Mouse (Mus musculus): ENCODE data around the gene Gnpnat1. TPM values are rescaled to one million over a fixed set of nuclear protein-coding genes. Genes with fewer than 3 reads are reported as not detected.
"Not testable (repeated sequence)": the region's sequence is repeated elsewhere in the genome, so short reads cannot be mapped to it uniquely, and the experiment has no call there.

Gnpnat1 gene
- 34.1 and 35.0 TPM in 2 replicates for polyA plus RNA-seq (2016; fragmentation: Nextera tagmentation; extraction: Ambion mirVana)

DNA sequence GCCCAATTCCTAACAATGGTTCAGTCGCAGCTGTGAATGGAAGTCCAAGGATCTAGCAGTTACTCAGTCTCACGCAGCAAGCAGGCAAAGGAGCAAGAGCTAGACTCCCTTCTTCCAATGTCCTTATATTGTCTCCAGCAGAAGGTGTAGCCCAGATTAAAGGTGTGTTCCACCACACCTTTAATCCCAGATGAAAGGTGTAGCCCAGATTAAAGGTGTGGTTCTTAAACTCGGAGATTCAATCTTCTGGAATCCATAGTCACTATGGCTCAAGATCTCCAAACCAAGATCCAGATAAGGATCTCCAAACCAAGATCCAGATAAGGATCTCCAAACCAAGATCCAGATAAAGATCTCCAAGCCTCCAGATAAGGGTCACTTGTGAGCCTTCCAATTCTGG lies at the start of gene Gnpnat1:
TSS of gene Gnpnat1 (minus strand) at position 101 of the 400 bp plus-strand sequence.
- H3K4me1 ChIP-seq; H3K9me3 ChIP-seq; H3K4me3 ChIP-seq; H3K36me3 ChIP-seq; H3K9ac ChIP-seq (replicated peaks); H3K27me3 ChIP-seq; ATAC-seq (ENCODE audit: low FRiP score, low read depth); H3K4me2 ChIP-seq (replicated peaks); H3K27ac ChIP-seq (replicated peaks): not testable (repeated sequence)
- 90% methylated on average over 2 of the region's 3 CpGs for WGBS

DNA sequence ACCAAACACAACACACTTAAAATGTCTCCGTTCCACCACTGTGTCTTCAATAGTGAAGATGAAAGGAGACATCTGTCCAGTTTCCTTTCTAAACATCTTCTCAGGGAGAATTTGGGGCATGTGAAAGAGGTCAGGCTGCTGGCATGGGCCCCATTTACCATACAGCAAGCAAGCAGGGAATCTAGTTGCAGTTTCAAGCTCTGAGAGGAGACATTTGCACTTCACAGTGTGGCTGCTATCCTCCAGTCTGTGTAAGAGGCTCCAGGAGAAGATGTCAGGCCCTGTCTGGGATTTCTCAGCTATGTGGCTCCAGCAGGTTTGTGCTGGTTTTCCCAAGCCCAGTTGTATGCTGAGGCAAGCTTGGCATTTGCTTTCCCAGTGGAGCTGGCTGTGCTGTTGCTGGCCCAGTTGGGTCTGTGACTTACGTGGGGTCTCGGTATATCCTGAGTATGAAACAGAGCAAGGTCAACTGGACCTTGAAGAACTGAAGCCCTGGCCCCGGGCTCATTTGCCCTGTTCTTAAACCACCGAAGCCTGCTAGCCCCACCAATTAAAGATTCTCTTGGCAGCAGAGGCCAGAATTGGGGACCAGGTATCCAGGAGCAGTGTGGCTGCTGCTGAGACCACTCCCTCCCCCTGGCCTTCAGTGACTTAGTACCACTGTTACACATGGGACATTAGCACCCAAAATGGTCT lies 49.0 kb upstream of the Gnpnat1 start:
- H3K27me3 ChIP-seq, result no peaks in the 10 kb centered on the region
- H3K4me3 ChIP-seq, result no peak overlapping the region
- no peak overlapping the region for H3K27ac ChIP-seq (replicated peaks)
- H3K4me1 ChIP-seq, result peaks cover 30% of the 10 kb centered on the region
- no peak for ATAC-seq (ENCODE audit: low FRiP score, low read depth)
- no peak overlapping the region for H3K9ac ChIP-seq (replicated peaks)
- no peaks in the 10 kb centered on the region for H3K9me3 ChIP-seq
- H3K4me2 ChIP-seq (replicated peaks), result no peak overlapping the region
- H3K36me3 ChIP-seq, result peaks cover 4% of the 10 kb centered on the region; the same call in 1 of the 2 replicates
- WGBS, result 70% methylated on average over 5 of the region's 5 CpGs

DNA sequence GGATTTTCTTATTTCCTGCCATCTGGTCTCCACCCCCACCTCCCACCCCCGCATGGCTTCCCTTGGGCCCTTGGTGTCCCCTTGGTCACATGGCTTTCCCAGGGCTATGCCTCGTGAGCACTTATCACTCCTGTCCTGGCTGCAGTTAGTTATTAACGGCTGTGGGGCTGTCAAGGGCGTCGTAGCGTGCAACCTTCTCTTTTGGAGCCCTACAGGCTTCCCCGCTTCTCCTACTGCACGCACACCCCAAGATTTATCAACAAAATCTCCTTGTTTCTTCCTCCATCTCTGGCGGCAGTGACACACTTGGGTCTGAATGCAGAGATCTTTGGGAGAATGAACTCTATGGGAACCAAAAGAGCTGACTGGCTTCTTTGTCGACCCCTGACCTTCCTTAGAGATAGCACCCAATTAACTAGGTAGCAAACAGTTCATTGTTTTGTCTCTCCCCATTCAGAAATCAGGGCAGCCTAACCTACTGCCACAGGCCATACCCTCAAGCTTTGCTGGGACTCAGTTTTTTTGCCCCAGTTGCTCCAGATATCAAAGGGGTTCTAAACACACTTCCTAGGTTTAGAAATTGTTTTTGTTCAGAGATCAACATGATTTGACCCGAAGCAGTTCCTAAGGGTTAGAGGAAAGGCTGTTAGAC lies 48.3 kb upstream of the Gnpnat1 start:
- no peak for ATAC-seq (ENCODE audit: low FRiP score, low read depth)
- 47% methylated on average over 11 of the region's 11 CpGs for WGBS
- Histone ChIP-seq H3K4me2 (replicated peaks) (no peak overlapping the region), H3K4me3 (no peak overlapping the region), H3K27me3 (no peaks in the 10 kb centered on the region), H3K36me3 (no peaks in the 10 kb centered on the region), H3K4me1 (peaks cover 30% of the 10 kb centered on the region), H3K9ac (replicated peaks) (no peak overlapping the region), H3K27ac (replicated peaks) (no peak overlapping the region), H3K9me3 (no peaks in the 10 kb centered on the region)

DNA sequence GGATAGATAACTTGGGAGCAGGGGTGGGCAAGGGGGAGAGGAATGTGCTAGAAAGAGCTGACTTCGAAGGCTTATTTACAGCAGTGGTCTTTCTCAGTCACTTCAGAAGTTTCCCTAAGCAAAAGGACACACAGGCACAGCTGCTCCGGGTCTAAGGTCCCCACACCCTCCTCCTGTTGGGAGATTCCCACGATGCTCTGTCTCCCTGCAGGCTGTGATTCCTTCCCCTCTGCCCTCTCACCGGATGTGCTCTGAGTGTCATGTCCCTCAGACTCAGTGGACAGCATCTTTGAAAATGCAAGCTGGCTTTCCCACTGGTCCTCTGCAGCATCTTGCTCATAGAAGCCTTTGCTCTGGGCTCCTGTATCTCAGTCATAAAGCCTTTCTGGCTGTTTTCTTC lies 47.4 kb upstream of the Gnpnat1 start:
- Histone ChIP-seq H3K27ac (replicated peaks) (no peak overlapping the region), H3K27me3 (no peaks in the 10 kb centered on the region), H3K4me2 (replicated peaks) (no peak overlapping the region), H3K4me3 (no peak overlapping the region), H3K36me3 (no peaks in the 10 kb centered on the region), H3K4me1 (peaks cover 30% of the 10 kb centered on the region), H3K9ac (replicated peaks) (no peak overlapping the region), H3K9me3 (no peaks in the 10 kb centered on the region)
- WGBS, result 50% methylated on average over 4 of the region's 4 CpGs
- no peak for ATAC-seq (ENCODE audit: low FRiP score, low read depth)

DNA sequence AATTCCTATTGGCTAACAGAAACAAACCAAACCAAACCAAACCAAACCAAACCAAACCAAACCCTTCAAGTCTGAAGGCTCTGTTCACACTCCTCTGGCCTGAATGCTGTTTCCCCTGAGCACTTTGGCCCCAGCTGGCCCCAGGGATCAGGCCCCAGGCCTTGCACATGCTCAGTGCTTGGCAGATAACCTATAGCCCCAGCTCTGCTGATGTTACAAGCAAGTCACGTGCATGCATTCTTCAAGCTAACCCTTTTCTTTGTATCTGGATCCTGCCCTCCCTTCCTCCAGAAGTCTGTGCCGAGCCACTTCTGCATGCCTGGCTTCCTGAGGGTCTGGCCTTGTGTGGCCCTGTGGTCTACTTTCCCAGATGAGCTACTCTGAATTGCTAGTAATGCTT lies 46.4 kb upstream of the Gnpnat1 start:
- H3K4me3 ChIP-seq, result no peak overlapping the region
- WGBS, result 19% methylated on average over 2 of the region's 2 CpGs
- H3K36me3 ChIP-seq, result no peaks in the 10 kb centered on the region
- H3K4me1 ChIP-seq, result peaks cover 26% of the 10 kb centered on the region
- no peaks in the 10 kb centered on the region for H3K27me3 ChIP-seq
- H3K9ac ChIP-seq (replicated peaks), result no peak overlapping the region
- no peaks in the 10 kb centered on the region for H3K9me3 ChIP-seq
- H3K4me2 ChIP-seq (replicated peaks), result no peak overlapping the region
- H3K27ac ChIP-seq (replicated peaks), result no peak overlapping the region
- peak; percentile 65 for ATAC-seq (ENCODE audit: low FRiP score, low read depth)

DNA sequence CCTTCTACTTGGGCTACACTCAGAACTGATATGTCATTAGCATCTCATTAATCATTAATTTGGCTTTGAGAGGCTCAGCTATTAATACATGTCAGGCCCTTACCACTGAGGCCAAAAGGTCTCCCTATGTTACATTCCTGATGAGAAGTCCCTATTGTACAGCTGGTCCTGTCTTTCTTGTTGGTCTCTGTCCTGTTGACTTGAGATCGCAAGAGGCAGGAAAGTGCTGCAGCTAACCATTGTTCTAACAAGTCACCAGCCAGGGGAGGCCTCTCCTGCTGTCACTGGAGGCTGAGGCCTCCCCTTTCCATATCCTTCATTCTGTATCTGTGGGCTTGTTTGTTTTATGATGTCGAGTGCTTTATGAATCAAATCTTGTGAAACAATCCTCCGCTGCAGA lies 42.1 kb upstream of the Gnpnat1 start:
- Histone ChIP-seq H3K27me3 (no peaks in the 10 kb centered on the region), H3K36me3 (no peaks in the 10 kb centered on the region), H3K9me3 (no peaks in the 10 kb centered on the region), H3K27ac (replicated peaks) (no peak overlapping the region), H3K4me1 (0 out of 2 replicates have a peak, but pooled peaks cover 4% of the 10 kb centered on the region), H3K4me2 (replicated peaks) (no peak overlapping the region), H3K4me3 (no peak overlapping the region), H3K9ac (replicated peaks) (no peak overlapping the region)
- no peak for ATAC-seq (ENCODE audit: low FRiP score, low read depth)
- 81% methylated on average over 3 of the region's 3 CpGs for WGBS

DNA sequence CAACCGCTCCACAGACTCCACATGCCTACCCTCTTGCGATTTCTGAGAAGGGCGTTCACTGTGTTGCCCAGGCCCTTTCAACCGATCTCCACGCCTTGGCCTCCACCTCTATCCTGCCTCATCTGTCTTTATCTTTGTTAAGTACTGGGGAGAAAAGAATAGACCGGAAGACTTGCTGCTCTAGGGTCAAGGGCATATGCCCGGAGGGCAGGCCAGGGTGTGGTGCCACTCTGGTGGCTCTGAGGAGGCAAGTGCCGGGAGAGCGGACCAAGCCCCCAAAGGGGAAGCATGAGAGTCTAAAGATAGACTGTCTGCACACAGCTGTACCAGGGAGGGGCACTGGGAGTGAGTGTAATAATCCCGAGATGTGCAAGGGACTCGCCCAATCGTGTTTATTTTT lies 40.7 kb upstream of the Gnpnat1 start:
- no peak overlapping the region for H3K4me2 ChIP-seq (replicated peaks)
- H3K9ac ChIP-seq (replicated peaks), result no peak overlapping the region
- no peaks in the 10 kb centered on the region for H3K27me3 ChIP-seq
- ATAC-seq (ENCODE audit: low FRiP score, low read depth), result no peak
- no peaks in the 10 kb centered on the region for H3K4me1 ChIP-seq
- H3K27ac ChIP-seq (replicated peaks), result no peak overlapping the region
- H3K4me3 ChIP-seq, result no peak overlapping the region
- no peaks in the 10 kb centered on the region for H3K9me3 ChIP-seq
- no peaks in the 10 kb centered on the region for H3K36me3 ChIP-seq
- WGBS, result 65% methylated on average over 12 of the region's 12 CpGs

DNA sequence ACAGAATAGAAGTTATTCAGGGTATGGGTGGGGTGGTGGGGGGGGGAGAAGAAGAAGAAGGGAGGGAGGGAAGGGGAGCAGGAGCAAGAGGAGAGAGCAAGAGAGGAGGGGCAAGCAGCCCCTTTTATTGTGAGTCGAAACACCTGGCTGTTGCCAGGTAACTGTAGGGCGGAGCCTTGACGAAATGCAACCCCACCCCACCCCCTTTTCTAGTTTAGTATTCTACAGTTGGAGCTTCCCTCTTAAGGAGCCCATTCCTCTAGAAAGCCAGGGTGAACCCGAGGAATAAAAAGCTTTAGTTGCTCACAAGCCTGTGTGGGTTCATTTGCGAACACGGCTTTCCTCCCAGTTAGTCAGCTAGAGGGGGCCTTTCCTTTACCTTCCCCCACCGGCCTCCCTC lies 40.2 kb upstream of the Gnpnat1 start:
- Histone ChIP-seq H3K9me3 (no peaks in the 10 kb centered on the region), H3K4me1 (no peaks in the 10 kb centered on the region), H3K9ac (replicated peaks) (no peak overlapping the region), H3K27me3 (no peaks in the 10 kb centered on the region), H3K27ac (replicated peaks) (no peak overlapping the region), H3K36me3 (no peaks in the 10 kb centered on the region), H3K4me3 (no peak overlapping the region), H3K4me2 (replicated peaks) (no peak overlapping the region)
- 54% methylated on average over 7 of the region's 7 CpGs for WGBS
- ATAC-seq (ENCODE audit: low FRiP score, low read depth), result no peak

DNA sequence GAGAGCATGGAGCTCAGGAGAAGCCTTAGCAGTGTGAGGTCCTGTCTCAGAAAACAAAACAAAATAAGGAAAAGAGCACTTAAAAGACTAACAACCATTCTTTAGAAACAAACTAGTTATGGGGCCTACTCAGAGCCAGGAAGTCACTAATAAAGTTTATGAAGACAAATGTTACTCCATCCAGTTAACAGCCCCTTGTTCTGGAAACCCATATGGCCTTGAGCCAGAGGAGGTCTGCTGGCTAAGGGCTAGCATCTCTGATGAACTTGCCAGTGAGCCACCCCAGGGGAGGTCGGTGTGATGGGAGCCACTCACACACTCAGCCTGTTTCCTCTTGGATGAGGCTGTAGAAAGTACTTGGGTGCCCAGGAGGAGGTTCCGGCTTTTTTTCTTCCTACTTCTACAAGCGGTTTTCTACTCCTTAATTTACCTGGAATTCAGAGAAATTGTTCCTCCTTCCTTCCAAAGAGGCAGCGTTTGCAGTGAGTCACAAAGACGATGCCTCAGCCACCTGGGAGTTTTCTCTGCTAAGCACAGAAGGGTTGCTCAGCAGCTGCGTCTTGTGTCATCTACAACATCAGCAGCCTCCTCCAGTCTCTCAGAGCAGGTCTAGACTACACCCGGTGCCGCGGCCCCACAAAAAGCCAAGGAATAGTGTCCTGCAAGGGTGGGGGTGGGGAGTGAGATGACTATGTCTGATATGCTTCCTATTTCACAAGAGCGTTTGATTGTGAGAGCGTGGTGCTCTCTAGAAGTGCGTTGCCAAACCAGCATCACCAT lies 38.3 kb upstream of the Gnpnat1 start:
- ATAC-seq (ENCODE audit: low FRiP score, low read depth), result no peak
- H3K27me3 ChIP-seq, result no peaks in the 10 kb centered on the region
- no peaks in the 10 kb centered on the region for H3K4me1 ChIP-seq
- no peaks in the 10 kb centered on the region for H3K9me3 ChIP-seq
- H3K36me3 ChIP-seq, result no peaks in the 10 kb centered on the region
- no peak overlapping the region for H3K27ac ChIP-seq (replicated peaks)
- H3K9ac ChIP-seq (replicated peaks), result no peak overlapping the region
- H3K4me2 ChIP-seq (replicated peaks), result no peak overlapping the region
- WGBS, result 79% methylated on average over 12 of the region's 12 CpGs
- no peak overlapping the region for H3K4me3 ChIP-seq

DNA sequence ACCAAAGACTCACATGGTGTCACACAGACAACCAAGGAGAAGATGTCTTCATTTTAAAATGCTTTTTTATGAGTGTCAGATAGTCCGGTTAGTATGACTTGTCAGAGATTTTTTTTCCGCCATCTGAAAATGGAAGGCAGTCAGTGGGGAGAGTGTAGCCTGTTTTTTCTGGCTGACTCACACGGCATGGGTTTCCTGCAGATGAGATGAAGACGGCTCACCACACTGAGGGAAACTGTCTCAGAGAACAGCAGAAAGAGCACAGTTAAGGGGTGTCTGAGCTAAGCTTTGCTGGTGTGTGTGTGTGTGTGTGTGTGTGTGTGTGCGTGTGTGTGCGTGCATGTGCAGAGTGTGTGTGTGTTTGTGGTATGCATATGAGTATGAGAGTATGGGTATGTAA lies 36.6 kb upstream of the Gnpnat1 start:
- Histone ChIP-seq H3K9me3 (no peaks in the 10 kb centered on the region), H3K4me2 (replicated peaks) (no peak overlapping the region), H3K27ac (replicated peaks) (no peak overlapping the region), H3K36me3 (no peaks in the 10 kb centered on the region), H3K4me1 (no peaks in the 10 kb centered on the region), H3K27me3 (no peaks in the 10 kb centered on the region), H3K4me3 (no peak overlapping the region), H3K9ac (replicated peaks) (no peak overlapping the region)
- WGBS, result 85% methylated on average over 6 of the region's 6 CpGs
- no peak for ATAC-seq (ENCODE audit: low FRiP score, low read depth)

DNA sequence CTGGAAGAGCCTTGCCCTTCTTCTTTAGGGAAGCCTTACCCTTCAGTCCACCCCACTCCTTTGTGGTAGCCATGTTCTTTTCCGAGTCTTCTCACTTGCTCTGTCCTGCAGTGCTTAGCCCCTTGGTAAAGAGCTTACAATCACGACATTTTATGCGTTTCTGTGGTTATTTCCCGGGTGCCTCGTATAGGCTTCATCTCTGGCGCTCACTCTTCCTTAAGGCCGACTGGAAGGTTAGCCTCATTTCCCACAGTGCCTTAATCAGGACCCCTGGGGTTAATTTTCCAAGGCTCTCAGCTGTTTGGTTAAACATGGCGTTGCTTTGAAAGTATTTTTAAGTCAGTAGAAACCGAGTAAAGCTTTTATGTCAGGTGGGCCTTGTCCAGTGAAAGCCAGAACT lies 34.7 kb upstream of the Gnpnat1 start:
- Histone ChIP-seq H3K27me3 (no peaks in the 10 kb centered on the region), H3K27ac (replicated peaks) (no peak overlapping the region), H3K9ac (replicated peaks) (no peak overlapping the region), H3K4me3 (no peak overlapping the region), H3K4me1 (no peaks in the 10 kb centered on the region), H3K36me3 (no peaks in the 10 kb centered on the region), H3K4me2 (replicated peaks) (no peak overlapping the region), H3K9me3 (no peaks in the 10 kb centered on the region)
- WGBS, result 69% methylated on average over 9 of the region's 9 CpGs
- no peak for ATAC-seq (ENCODE audit: low FRiP score, low read depth)

DNA sequence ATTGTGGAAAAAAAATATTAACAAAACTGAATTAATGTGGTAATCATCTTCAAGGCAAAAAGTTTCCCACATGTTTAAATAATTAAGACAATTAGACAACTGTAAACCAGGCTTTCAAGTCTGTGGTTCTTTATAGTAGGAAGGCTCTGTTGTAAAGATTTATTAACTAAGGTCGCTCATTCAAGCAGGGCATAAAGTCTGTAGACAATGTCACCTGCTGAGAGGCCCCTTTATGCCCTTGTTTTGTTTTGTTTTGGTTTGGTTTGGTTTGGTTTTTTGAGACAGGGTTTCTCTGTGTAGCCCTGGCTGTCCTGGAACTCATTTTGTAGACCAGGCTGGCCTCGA lies 34.2 kb upstream of the Gnpnat1 start:
- Histone ChIP-seq H3K27ac (replicated peaks) (no peak overlapping the region), H3K27me3 (no peaks in the 10 kb centered on the region), H3K4me3 (no peak overlapping the region), H3K9me3 (no peaks in the 10 kb centered on the region), H3K9ac (replicated peaks) (no peak overlapping the region), H3K4me1 (no peaks in the 10 kb centered on the region), H3K36me3 (no peaks in the 10 kb centered on the region), H3K4me2 (replicated peaks) (no peak overlapping the region)
- WGBS, result 80% methylated on average over 2 of the region's 2 CpGs
- ATAC-seq (ENCODE audit: low FRiP score, low read depth), result no peak
